Mouse (Mus musculus): ENCODE results near the gene Cyp2s1.
A peak's percentile ranks its signal among the peaks of the same experiment; 100 is the strongest.

The Cyp2s1 gene

DNA sequence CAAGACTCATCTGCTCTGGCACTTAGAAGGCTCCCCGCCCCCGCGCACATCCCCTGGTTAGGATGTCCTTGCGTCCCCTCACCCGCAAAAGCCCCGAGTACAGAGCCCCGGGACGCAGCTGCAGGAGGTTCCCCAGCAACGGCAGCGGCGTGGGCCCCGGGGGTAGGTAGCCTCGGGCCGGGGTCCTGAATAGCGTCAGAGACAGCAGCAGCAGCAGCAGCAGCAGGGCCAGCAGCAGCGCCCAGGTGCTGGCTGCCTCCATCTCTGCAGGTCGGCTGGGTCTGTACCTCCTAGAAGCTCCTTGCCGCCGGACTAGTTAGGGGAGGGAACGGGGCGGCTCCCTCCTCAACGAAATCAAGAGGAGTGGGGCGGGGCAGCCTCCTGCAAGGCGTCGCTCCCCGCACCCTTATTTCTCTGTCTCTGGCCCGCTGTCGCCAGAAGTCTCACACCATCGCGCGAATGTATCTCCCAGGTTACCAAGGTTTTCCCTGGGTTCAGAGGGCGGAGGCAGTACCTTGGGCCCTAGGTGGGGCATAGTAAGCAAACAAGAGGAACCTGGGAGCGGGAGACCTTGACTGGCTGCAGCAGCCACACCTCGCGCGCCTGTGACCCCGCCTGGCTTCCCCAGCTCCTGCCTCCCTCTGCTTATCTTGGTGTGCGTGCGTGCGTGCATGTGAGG, at the start of gene Cyp2s1:
Gene Cyp2s1, minus strand, starts transcription at position 673 of the 679 bp plus-strand sequence.
- peak; percentile 56 to 64 for DNase-seq (ENCODE audit: low spot score in 2 of 2)

DNA sequence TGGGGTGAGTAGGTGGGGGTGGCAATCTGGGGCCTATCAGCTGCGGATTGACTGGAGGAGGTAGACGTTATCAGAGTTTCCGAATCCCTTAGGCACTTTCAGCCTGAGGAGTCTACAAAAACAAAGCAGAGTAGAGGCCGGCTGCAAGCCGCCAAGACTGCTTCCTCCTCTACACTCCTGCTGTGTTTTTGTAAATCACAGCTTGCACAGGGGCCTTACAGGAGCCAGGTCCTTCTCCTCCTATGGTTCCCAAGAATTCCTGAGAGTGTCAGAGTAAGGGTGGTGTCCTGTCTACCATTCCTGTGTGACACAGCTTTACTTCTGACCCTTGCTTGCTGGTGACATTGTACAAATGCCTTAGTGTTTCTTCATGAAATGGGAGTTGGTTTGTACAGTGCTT, 48.1 kb upstream of the Cyp2s1 start:
- DNase-seq (ENCODE audit: low spot score in 2 of 2), result no peak

DNA sequence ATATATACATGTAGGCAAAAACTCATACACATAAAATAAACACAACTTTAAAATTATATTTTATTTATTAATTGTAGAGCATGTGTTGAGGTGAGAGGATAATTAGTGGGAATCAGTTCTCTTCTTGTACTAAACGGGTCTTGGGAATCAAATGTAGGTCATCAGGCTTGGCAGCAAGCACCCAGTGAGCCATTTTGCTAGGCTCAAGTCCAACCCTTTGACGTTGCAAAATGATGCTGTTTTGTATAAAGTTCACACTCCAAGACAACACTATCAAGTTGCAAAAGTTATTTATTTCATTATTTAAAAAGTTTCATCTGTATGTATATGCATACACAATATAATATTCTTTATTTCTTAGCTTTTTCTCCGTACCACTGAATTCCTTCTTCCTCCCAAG, 47.0 kb upstream of the Cyp2s1 start:
- peak in 1 of 2 experiments; percentile 12 for DNase-seq (ENCODE audit: low spot score in 2 of 2)

- DNase-seq (ENCODE audit: low spot score in 2 of 2), result no peak
Measured at GRCm38 (mm10) chr7:25862365-25862764, 45.7 kb upstream of the Cyp2s1 start.

- DNase-seq (ENCODE audit: low spot score in 2 of 2), result no peak
Measured at GRCm38 (mm10) chr7:25859962-25860870, 43.5 kb upstream of the Cyp2s1 start.

DNA sequence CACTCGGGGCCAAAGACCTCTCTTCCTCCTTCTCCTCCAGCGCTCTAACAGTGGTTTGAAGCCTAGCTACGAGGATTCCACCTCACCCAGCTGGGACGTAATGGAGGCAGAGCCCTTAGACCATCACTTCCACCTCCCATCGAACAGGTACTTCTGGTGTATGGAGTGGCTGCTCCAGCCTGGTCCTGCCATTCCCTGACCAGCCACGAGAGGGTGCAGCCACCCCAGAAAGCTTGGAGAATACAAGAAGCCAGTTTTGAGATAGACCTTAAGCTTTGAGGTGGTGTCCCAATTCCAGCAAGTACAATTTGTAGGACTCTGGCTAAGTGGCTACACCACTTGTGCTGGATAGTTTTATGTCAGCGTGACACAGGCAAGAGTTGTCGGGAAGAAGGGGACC, 38.4 kb upstream of the Cyp2s1 start:
- peak; percentile 77 to 80 for DNase-seq (ENCODE audit: low spot score in 2 of 2)

DNA sequence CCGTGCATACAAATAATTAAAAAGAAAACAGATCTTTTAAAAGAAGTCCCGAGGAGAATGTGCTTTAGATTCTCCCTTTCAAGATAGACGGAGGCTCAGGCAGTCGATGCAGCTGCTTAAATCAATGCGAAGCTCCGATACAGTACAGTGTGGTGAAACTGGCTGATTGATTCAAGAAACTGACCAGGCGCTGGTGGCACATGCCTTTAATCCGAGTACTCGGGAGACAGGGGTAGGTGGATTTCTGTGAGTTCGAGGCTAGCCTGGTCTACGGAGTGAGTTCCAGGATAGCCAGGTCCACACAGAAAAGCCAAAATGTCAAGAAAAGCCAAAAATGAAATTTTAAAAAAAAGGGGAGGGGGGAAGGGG, 31.7 kb upstream of the Cyp2s1 start:
- no peak for DNase-seq (ENCODE audit: low spot score in 2 of 2)

GRCm38 (mm10) chr7:25847722-25848443, 31.2 kb upstream of the Cyp2s1 start:
- DNase-seq (ENCODE audit: low spot score in 2 of 2), result peak; percentile 85 to 88

GRCm38 (mm10) chr7:25844885-25845284, 28.2 kb upstream of the Cyp2s1 start:
- DNase-seq (ENCODE audit: low spot score in 2 of 2), result no peak

- DNase-seq (ENCODE audit: low spot score in 2 of 2), result no peak
Measured at GRCm38 (mm10) chr7:25844423-25844822, 27.7 kb upstream of the Cyp2s1 start.

DNA sequence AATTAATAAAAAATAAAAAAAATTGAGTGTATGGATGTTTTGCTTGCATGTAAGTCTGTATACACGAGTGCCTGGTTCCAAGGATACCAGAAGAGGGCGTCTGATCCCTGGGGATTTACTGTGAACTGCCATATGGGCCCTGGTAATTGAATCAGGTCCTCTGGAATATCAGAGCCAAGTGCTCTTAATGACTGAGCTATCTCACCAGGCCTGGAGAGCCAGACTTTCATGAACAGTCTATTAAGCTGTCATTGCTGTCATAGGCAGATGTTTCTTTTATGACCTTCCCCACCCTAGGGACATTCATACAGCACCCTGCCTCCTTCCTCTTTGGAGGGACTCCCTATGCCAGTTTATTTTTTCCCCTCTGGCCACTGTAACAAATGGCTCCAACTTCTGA, 26.8 kb upstream of the Cyp2s1 start:
- DNase-seq (ENCODE audit: low spot score in 2 of 2), result no peak

DNA sequence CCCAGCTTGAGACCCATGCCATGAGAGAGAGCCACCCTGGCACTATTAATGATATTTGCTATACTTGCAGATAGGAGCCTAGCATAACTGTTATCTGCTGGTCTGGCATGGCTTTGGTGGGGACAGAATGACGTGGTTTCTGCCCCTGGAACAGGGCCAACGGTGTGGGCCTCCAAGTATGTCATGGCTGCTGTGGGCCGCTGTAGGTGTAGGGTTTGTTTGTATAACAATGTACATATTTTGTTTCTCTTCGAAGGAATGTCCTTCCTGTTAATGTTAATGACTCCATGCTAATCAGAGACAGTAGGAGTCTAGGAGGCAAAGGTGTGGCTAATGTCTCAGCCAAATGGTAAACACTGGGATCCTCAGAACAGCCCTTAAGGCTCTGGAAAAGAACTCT, 24.2 kb upstream of the Cyp2s1 start:
- DNase-seq (ENCODE audit: low spot score in 2 of 2), result no peak

DNA sequence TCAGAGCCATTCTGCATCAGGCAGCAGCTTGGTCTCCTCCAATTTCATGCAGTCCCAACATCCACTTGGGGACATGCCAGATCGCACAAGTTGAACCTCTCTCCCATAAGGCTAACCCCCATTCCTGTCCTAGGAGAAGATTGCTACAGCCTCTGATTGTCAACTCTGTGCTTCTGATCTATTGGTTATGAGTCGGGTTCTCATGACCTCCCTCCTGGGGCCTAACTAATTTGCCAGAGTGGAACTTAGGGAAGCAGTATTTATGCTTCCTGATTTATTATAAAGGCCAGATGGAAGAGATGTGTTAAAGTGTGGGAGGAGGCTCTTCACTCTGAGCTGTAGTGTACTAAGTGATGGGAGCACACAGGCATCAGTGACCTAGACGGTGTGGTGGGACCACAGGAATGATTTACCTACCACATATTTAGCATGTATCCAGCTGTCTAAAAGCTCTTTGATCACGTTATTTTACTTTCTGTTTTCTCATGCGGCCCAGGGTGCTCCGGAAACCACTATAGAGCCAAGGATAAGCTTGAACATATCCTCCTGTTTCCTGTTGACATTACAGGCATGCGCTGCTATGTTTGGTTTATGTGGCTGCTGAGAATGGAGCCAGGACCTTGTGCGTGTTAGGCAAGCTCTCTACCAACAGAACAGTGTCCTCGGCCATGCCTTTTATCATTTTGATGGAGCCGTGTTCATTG, 18.6 kb upstream of the Cyp2s1 start:
- DNase-seq (ENCODE audit: low spot score in 2 of 2), result no peak

GRCm38 (mm10) chr7:25831557-25832530, 15.1 kb upstream of the Cyp2s1 start:
- DNase-seq (ENCODE audit: low spot score in 2 of 2), result peak; percentile 44 to 45

DNA sequence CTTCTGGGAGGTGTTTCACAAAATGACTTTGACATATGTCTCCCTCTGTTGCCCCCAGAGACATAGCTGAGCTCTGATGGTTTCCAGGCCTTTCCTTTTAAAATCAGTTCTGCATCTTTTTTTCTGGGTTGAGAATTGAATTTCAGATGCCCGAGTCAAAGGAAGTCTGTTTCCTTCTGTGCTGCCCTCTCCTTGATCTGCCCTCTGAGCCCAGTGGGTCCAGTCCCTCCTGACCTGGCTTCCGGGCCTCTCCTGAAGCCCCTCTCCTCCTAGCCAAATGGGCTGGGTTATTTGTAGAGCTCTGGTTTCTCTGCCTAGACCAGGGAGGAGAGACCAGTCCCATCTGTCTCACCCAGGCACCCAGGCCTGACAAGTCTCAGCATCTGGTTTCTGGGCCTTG, 13.5 kb upstream of the Cyp2s1 start:
- no peak for DNase-seq (ENCODE audit: low spot score in 2 of 2)

GRCm38 (mm10) chr7:25827199-25827598, 10.5 kb upstream of the Cyp2s1 start:
- DNase-seq (ENCODE audit: low spot score in 2 of 2), result peak in 1 of 2 experiments; percentile 58

GRCm38 (mm10) chr7:25826029-25826428, 9.3 kb upstream of the Cyp2s1 start:
- no peak for DNase-seq (ENCODE audit: low spot score in 2 of 2)

- no peak for DNase-seq (ENCODE audit: low spot score in 2 of 2)
Measured at GRCm38 (mm10) chr7:25825043-25825442, 8.3 kb upstream of the Cyp2s1 start.

- no peak for DNase-seq (ENCODE audit: low spot score in 2 of 2)
Measured at GRCm38 (mm10) chr7:25815571-25815970, 1.1 kb downstream of the Cyp2s1 start.

- no peak for DNase-seq (ENCODE audit: low spot score in 2 of 2)
Measured at GRCm38 (mm10) chr7:25814711-25815110, 2.0 kb downstream of the Cyp2s1 start.

DNA sequence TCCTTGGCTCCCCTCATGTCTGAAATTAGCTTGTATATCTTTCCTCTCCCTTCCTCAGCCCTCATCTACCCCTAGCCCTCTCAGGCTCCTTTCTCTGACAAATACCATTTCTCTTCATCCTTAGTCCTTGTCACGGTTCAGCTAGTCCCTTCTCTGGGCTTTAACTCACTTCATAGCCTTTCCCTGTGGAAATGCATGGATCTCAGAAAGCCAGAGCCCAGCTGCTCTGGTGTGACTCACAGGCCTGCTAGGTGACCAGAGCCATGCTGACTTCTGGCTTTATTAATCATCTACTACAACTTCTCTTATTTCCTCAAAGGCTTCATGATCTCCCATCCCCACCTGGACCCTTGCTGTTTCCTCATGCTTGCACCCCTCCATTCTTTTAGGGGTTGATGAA, 4.5 kb downstream of the Cyp2s1 start:
- DNase-seq (ENCODE audit: low spot score in 2 of 2), result no peak

Data from urinary bladder, postnatal 36 days (tissue).